Mouse (Mus musculus): ENCODE measurements around the gene Dock10.

The Dock10 gene

GRCm38 (mm10) chr1:80728183-80728582 is 30.1 kb downstream of the Dock10 start:
- DNase-seq (ENCODE audit: low read depth) = no peak

GRCm38 (mm10) chr1:80727403-80727802 is 30.9 kb downstream of the Dock10 start:
- DNase-seq (ENCODE audit: low read depth) = no peak

- peak; percentile 5 for DNase-seq (ENCODE audit: low read depth)
Measured at GRCm38 (mm10) chr1:80722647-80723046, 35.7 kb downstream of the Dock10 start.

GRCm38 (mm10) chr1:80722001-80722400 is 36.3 kb downstream of the Dock10 start:
- no peak for DNase-seq (ENCODE audit: low read depth)

GRCm38 (mm10) chr1:80721181-80721580 is 37.1 kb downstream of the Dock10 start:
- no peak for DNase-seq (ENCODE audit: low read depth)

- DNase-seq (ENCODE audit: low read depth) = no peak
Measured at GRCm38 (mm10) chr1:80720146-80720545, 38.2 kb downstream of the Dock10 start.

- DNase-seq (ENCODE audit: low read depth) = no peak
Measured at GRCm38 (mm10) chr1:80719436-80719835, 38.9 kb downstream of the Dock10 start.

GRCm38 (mm10) chr1:80718666-80719065 is 39.7 kb downstream of the Dock10 start:
- no peak for DNase-seq (ENCODE audit: low read depth)

GRCm38 (mm10) chr1:80715917-80716316 is 42.4 kb downstream of the Dock10 start:
- no peak for DNase-seq (ENCODE audit: low read depth)

- DNase-seq (ENCODE audit: low read depth) = no peak
Measured at GRCm38 (mm10) chr1:80713920-80714319, 44.4 kb downstream of the Dock10 start.

- no peak for DNase-seq (ENCODE audit: low read depth)
Measured at GRCm38 (mm10) chr1:80710607-80711261, 47.6 kb downstream of the Dock10 start.

- no peak for DNase-seq (ENCODE audit: low read depth)
Measured at GRCm38 (mm10) chr1:80710097-80710541, 48.2 kb downstream of the Dock10 start.

- no peak for DNase-seq (ENCODE audit: low read depth)
Measured at GRCm38 (mm10) chr1:80709299-80709698, 49.0 kb downstream of the Dock10 start.

- no peak for DNase-seq (ENCODE audit: low read depth)
Measured at GRCm38 (mm10) chr1:80703279-80703678, 55.0 kb downstream of the Dock10 start.

GRCm38 (mm10) chr1:80676004-80676673 is 82.2 kb downstream of the Dock10 start:
- DNase-seq (ENCODE audit: low read depth) = no peak

- DNase-seq (ENCODE audit: low read depth) = no peak
Measured at GRCm38 (mm10) chr1:80671730-80672129, 86.6 kb downstream of the Dock10 start.

GRCm38 (mm10) chr1:80671056-80671455 is 87.3 kb downstream of the Dock10 start:
- no peak for DNase-seq (ENCODE audit: low read depth)

GRCm38 (mm10) chr1:80670387-80670786 is 87.9 kb downstream of the Dock10 start:
- no peak for DNase-seq (ENCODE audit: low read depth)

GRCm38 (mm10) chr1:80665761-80666160 is 92.6 kb downstream of the Dock10 start:
- DNase-seq (ENCODE audit: low read depth) = no peak

GRCm38 (mm10) chr1:80665161-80665560 is 93.2 kb downstream of the Dock10 start:
- DNase-seq (ENCODE audit: low read depth) = no peak

- no peak for DNase-seq (ENCODE audit: low read depth)
Measured at GRCm38 (mm10) chr1:80661506-80662402, 96.6 kb downstream of the Dock10 start.

GRCm38 (mm10) chr1:80659465-80660245 is 98.7 kb downstream of the Dock10 start:
- no peak for DNase-seq (ENCODE audit: low read depth)

Data from NIH3T3 (cell line).